Comparison of ENCODE assay signal across 19 mouse cellular contexts in the genomic region with DNA sequence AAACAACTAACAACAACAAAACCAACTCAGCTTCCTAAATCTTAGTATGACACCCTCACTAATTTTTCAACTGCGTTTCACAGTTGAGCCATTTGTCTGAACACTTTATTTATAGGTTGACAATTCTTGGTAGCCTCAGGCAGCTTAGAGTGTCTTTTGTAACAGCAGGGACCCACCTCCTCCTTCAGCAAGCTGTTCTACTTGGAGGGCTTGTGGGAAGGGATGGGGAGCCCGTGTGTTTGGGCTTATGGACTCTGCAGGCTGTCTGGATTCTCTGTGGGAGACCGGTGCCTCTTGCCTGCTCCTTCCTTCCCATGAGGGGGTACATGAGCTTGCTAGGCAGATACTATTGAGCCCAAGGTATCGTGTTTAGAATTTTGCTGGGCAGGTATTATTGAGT. TPM values are rescaled to one million over a fixed set of nuclear protein-coding genes. Genes with fewer than 3 reads are reported as not detected.
DNase-seq lines count a peak whose midpoint lies in the region; ATAC-seq lines count a peak whose summit lies in the region.
"Had no signal": no experiment of that assay in that cellular context is flagged by ENCODE, and none has a peak within 500 bp of the region (broad histone marks: within the 10 kb centered on the region; RNA-seq: fewer than 3 reads in every experiment).

No protein-coding gene starts in this region.

- H3K9ac ChIP-seq in forebrain, embryonic 14.5 days (ENCODE audit: low read length) = no peak overlapping the region
- no peak overlapping the region for H3K9ac ChIP-seq in forebrain, embryonic 13.5 days
- no peak overlapping the region for H3K9ac ChIP-seq in intestine, embryonic 16.5 days (ENCODE audit: low read depth, low read length)
- H3K9ac ChIP-seq: embryonic facial prominence, embryonic 15.5 days; midbrain, embryonic 12.5 days had no signal

- no peaks in the 10 kb centered on the region for H3K9me3 ChIP-seq in forebrain, embryonic 14.5 days (replicated peaks; ENCODE audit: control insufficient read depth, low read length)
- H3K9me3 ChIP-seq in forebrain, embryonic 13.5 days (replicated peaks) = no peaks in the 10 kb centered on the region
- H3K9me3 ChIP-seq in intestine, embryonic 16.5 days (ENCODE audit: control insufficient read depth, low read length) = no peaks in the 10 kb centered on the region
- H3K9me3 ChIP-seq: embryonic facial prominence, embryonic 15.5 days; hindbrain, embryonic 10.5 days; midbrain, embryonic 12.5 days had no signal

- 50% methylated on average over 4 of the region's 4 CpGs for WGBS in forebrain, embryonic 14.5 days
- WGBS in forebrain, embryonic 13.5 days = 52% methylated on average over 4 of the region's 4 CpGs
- WGBS in intestine, embryonic 16.5 days = 66% methylated on average over 4 of the region's 4 CpGs

- H3K4me2 ChIP-seq in forebrain, embryonic 14.5 days (ENCODE audit: low read length) = no peak overlapping the region
- H3K4me2 ChIP-seq in forebrain, embryonic 13.5 days = no peak overlapping the region
- H3K4me2 ChIP-seq in intestine, embryonic 16.5 days (ENCODE audit: low read depth, low read length) = no peak overlapping the region
- H3K4me2 ChIP-seq: embryonic facial prominence, embryonic 15.5 days; midbrain, embryonic 12.5 days had no signal

- H3K4me3 ChIP-seq in forebrain, embryonic 14.5 days (ENCODE audit: low read depth, low read length) = no peak overlapping the region
- H3K4me3 ChIP-seq in forebrain, embryonic 13.5 days = no peak overlapping the region
- no peak overlapping the region for H3K4me3 ChIP-seq in intestine, embryonic 16.5 days (ENCODE audit: low read length)
- H3K4me3 ChIP-seq: embryonic facial prominence, embryonic 15.5 days; hindbrain, embryonic 10.5 days; midbrain, embryonic 12.5 days had no signal

- no peaks in the 10 kb centered on the region for H3K27me3 ChIP-seq in forebrain, embryonic 14.5 days (replicated peaks; ENCODE audit: control insufficient read depth, insufficient read depth, low read length)
- no peaks in the 10 kb centered on the region for H3K27me3 ChIP-seq in forebrain, embryonic 13.5 days
- no peaks in the 10 kb centered on the region for H3K27me3 ChIP-seq in intestine, embryonic 16.5 days (replicated peaks; ENCODE audit: control insufficient read depth, insufficient read depth, low read length)
- H3K27me3 ChIP-seq: embryonic facial prominence, embryonic 15.5 days had no signal

- no peaks in the 10 kb centered on the region for H3K4me1 ChIP-seq in forebrain, embryonic 14.5 days (ENCODE audit: control insufficient read depth, insufficient read depth, low read length)
- no peaks in the 10 kb centered on the region for H3K4me1 ChIP-seq in forebrain, embryonic 13.5 days
- peaks cover 2% of the 10 kb centered on the region; the same call in 1 of the 2 replicates for H3K4me1 ChIP-seq in intestine, embryonic 16.5 days (ENCODE audit: control insufficient read depth, insufficient read depth, low read length)
- H3K4me1 ChIP-seq: embryonic facial prominence, embryonic 15.5 days; hindbrain, embryonic 10.5 days; midbrain, embryonic 12.5 days had no signal

- 0 out of 2 replicates have a peak, but pooled peaks have one; percentile 35 for ATAC-seq in forebrain, embryonic 14.5 days
- ATAC-seq in forebrain, embryonic 13.5 days = no peak
- no peak for ATAC-seq in intestine, embryonic 16.5 days

- DNase-seq in forebrain, embryonic 14.5 days (ENCODE audit: low spot score) = peak; percentile 34
- peak; percentile 83 for DNase-seq in brain, adult 2 months (ENCODE audit: low read depth, low spot score)
- DNase-seq in layer of hippocampus, adult 9-11 months = peak; percentile 69
- DNase-seq in right cerebral cortex, adult 2 months (ENCODE audit: low spot score in 2 of 2) = peak; percentile 43 to 59
- no peak for DNase-seq in adrenal gland, adult 18-20 months (ENCODE audit: low spot score in 2 of 2)
- no peak for DNase-seq in kidney, adult 8-10 months
- DNase-seq: adrenal gland, postnatal 25 days; B cell, adult 2 months; kidney, adult 11 months; kidney, postnatal 4 days; lung, postnatal 10 days had no signal

- H3K36me3 ChIP-seq in forebrain, embryonic 14.5 days (ENCODE audit: control insufficient read depth, insufficient read depth, low read length) = no peaks in the 10 kb centered on the region
- H3K36me3 ChIP-seq in forebrain, embryonic 13.5 days (ENCODE audit: poor library complexity, severe bottlenecking) = no peaks in the 10 kb centered on the region
- H3K36me3 ChIP-seq in intestine, embryonic 16.5 days (ENCODE audit: control insufficient read depth, insufficient read depth, low read length) = no peaks in the 10 kb centered on the region
- H3K36me3 ChIP-seq: embryonic facial prominence, embryonic 15.5 days; hindbrain, embryonic 10.5 days; midbrain, embryonic 12.5 days had no signal

- H3K27ac ChIP-seq in forebrain, embryonic 14.5 days (ENCODE audit: low read depth, low read length) = no peak overlapping the region
- H3K27ac ChIP-seq in forebrain, embryonic 13.5 days = no peak overlapping the region
- H3K27ac ChIP-seq in intestine, embryonic 16.5 days (ENCODE audit: low read length) = no peak overlapping the region
- H3K27ac ChIP-seq: embryonic facial prominence, embryonic 15.5 days; hindbrain, embryonic 10.5 days; midbrain, embryonic 12.5 days had no signal

RNA-seq across cellular contexts. Expression of gene Gm47791, which starts 22.9 kb away (rescaled TPM):
- not detected in 2 replicates for polyA plus RNA-seq in forebrain, embryonic 14.5 days (2014; fragmentation: Nextera tagmentation; extraction: Ambion mirVana)
- not detected in 2 replicates for polyA plus RNA-seq in forebrain, embryonic 13.5 days (2015; fragmentation: Nextera tagmentation; extraction: Ambion mirVana)
- polyA plus RNA-seq in intestine, embryonic 16.5 days (2015; fragmentation: Nextera tagmentation; extraction: Ambion mirVana) = not detected in 2 replicates
- not detected for total RNA-seq in adrenal gland, adult 18-20 months (2021)
- total RNA-seq: adrenal gland, postnatal 25 days; ES-E14; liver, adult 2 months had no signal
- polyA plus RNA-seq: cortical plate, adult 2 months; hindbrain, embryonic 10.5 days; liver, adult 2 months; midbrain, embryonic 12.5 days had no signal

RNA-seq across cellular contexts. Expression of gene Tm4sf20, which starts 25.7 kb away (rescaled TPM):
- polyA plus RNA-seq in forebrain, embryonic 14.5 days (2014; fragmentation: Nextera tagmentation; extraction: Ambion mirVana) = not detected in 2 replicates
- 0.20 and 0.36 TPM in 2 replicates for polyA plus RNA-seq in forebrain, embryonic 13.5 days (2015; fragmentation: Nextera tagmentation; extraction: Ambion mirVana)
- 201 and 234 TPM in 2 replicates for polyA plus RNA-seq in intestine, embryonic 16.5 days (2015; fragmentation: Nextera tagmentation; extraction: Ambion mirVana)
- total RNA-seq in adrenal gland, adult 18-20 months (2021) = not detected
- total RNA-seq: adrenal gland, postnatal 25 days; ES-E14; liver, adult 2 months had no signal
- polyA plus RNA-seq: cortical plate, adult 2 months; liver, adult 2 months had no signal

RNA-seq across cellular contexts. Expression of gene Agfg1, which starts 45.3 kb away (rescaled TPM):
- 40.4 and 42.3 TPM in 2 replicates for polyA plus RNA-seq in forebrain, embryonic 14.5 days (2014; fragmentation: Nextera tagmentation; extraction: Ambion mirVana)
- 28.6 and 31.7 TPM in 2 replicates for polyA plus RNA-seq in forebrain, embryonic 13.5 days (2015; fragmentation: Nextera tagmentation; extraction: Ambion mirVana)
- 14.1 and 31.8 TPM in 2 replicates for polyA plus RNA-seq in intestine, embryonic 16.5 days (2015; fragmentation: Nextera tagmentation; extraction: Ambion mirVana)
- 10 to 100 TPM; 47.9 to 54.4 TPM for total RNA-seq in adrenal gland, adult 18-20 months (2021)

Comparison
In these comparisons a context has a peak if more than half of its experiments do, and no peak if none do; other contexts are left out.
1. DNase-seq: peak in forebrain, embryonic 14.5 days (single experiment), brain, adult 2 months (single experiment), layer of hippocampus, adult 9-11 months (single experiment) and right cerebral cortex, adult 2 months (2 of 2); none in adrenal gland, adult 18-20 months (0 of 2) and kidney, adult 8-10 months (0 of 2).
2. RNA of gene Tm4sf20, which starts 25.7 kb away (polyA plus RNA-seq): 201 to 234 TPM in intestine, embryonic 16.5 days; 0.20 to 0.36 TPM in forebrain, embryonic 13.5 days and not detected in forebrain, embryonic 14.5 days; every median in the first group is over 100 times any median in the second.